Mouse (Mus musculus): ENCODE data around the gene Pgam2.

DNA sequence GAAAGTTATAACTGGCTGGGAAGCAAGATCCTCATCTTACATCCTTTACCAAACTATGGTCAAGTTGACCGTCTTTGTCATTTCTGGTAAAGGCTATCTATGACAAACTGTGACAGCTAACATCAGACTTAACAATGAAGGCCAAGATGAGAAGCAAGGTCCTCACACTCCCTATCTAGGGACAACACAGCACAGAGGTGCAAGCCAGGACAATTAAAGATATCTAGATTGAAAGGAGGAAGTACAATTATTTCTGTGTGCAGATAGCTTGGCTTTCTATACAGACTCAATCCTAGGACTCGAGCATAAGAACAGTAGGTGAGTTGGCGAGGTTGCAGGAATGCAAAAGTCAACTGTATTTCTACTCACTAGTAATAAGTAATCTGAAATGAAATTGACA lies 2.2 kb upstream of the Pgam2 start:
- TF ChIP-seq POLR2A (IDR thresholded peaks at IDR 0.05; ENCODE audit: insufficient read depth, low read depth, low read length) (no peak), CTCF (IDR thresholded peaks at IDR 0.05; ENCODE audit: insufficient read depth, low read depth, low read length) (no peak)

Measured in olfactory bulb, adult 2 months (tissue).